Mouse (Mus musculus) MEL (cell line): ENCODE data around the gene Sell. TPM values are rescaled to one million over a fixed set of nuclear protein-coding genes. Genes with fewer than 3 reads are reported as not detected.

Experiments used
- DNase-seq: peaks from one replicate; pipeline ENCODE4 v3.0.0; 2011; ENCODE audit warnings: low read depth, low spot score
- H3K27ac ChIP-seq: 2 replicates; pipeline ENCODE4 v1.5.1; 2012; ENCODE audit warnings: low read depth, mild to moderate bottlenecking, control low read depth, low read length, moderate library complexity; ENCODE audit not compliant: control insufficient read depth
- H3K27me3 ChIP-seq, 2 experiments: fragments of 150-350 bp in 1 of 2; sonication (generic) in 1 of 2; 2 replicates each; pipeline ENCODE4 v1.6.1; 2012; ENCODE audit warnings: low read length in 2 of 2, mild to moderate bottlenecking in 2 of 2, improper control_type of control experiment in 1 of 2, moderate library complexity in 1 of 2; ENCODE audit not compliant: insufficient read depth in 2 of 2, control insufficient read depth in 1 of 2
- H3K36me3 ChIP-seq, 2 experiments: 2 replicates each; pipeline ENCODE4 v1.6.1; 2012 to 2014; ENCODE audit warnings: low read length in 2 of 2, improper control_type of control experiment in 1 of 2, inconsistent platforms in 1 of 2, mild to moderate bottlenecking in 1 of 2; ENCODE audit not compliant: insufficient read depth in 2 of 2, control insufficient read depth in 1 of 2
- H3K4me1 ChIP-seq, 2 experiments: fragments of 150-350 bp in 1 of 2; sonication (generic) in 1 of 2; 2 replicates each; pipeline ENCODE4 v1.6.1; 2012; ENCODE audit warnings: low read length in 2 of 2, improper control_type of control experiment in 1 of 2, mild to moderate bottlenecking in 1 of 2; ENCODE audit not compliant: insufficient read depth in 2 of 2, control insufficient read depth in 1 of 2
- H3K4me3 ChIP-seq, 2 experiments: fragments of 150-350 bp in 1 of 2; sonication (generic) in 1 of 2; 2 replicates each; pipeline ENCODE4 v1.5.1; 2012; ENCODE audit warnings: low read depth in 2 of 2, low read length in 2 of 2, mild to moderate bottlenecking in 2 of 2, moderate library complexity in 2 of 2, control low read depth in 1 of 2, improper control_type of control experiment in 1 of 2; ENCODE audit not compliant: control insufficient read depth in 1 of 2, insufficient read depth in 1 of 2
- H3K79me2 ChIP-seq: 2 replicates; pipeline ENCODE4 v1.6.1; 2012; ENCODE audit warnings: mild to moderate bottlenecking, low read length, moderate library complexity; ENCODE audit not compliant: control insufficient read depth, poor library complexity, insufficient read depth
- H3K9ac ChIP-seq: 2 replicates; pipeline ENCODE4 v1.6.1; 2012; ENCODE audit warnings: low read depth, mild to moderate bottlenecking, control low read depth, low read length, moderate library complexity; ENCODE audit not compliant: control insufficient read depth, poor library complexity, severe bottlenecking
- H3K9me3 ChIP-seq: fragments of 150-350 bp; sonication (generic); replicated peaks from 2 replicates; pipeline ENCODE4 v1.6.1; 2012; ENCODE audit warnings: mild to moderate bottlenecking, low read length, improper control_type of control experiment, moderate library complexity; ENCODE audit not compliant: insufficient read depth
- BHLHE40 ChIP-seq: IDR thresholded peaks from 2 replicates; pipeline ENCODE4 v1.6.1; 2012; ENCODE audit warnings: low read depth, mild to moderate bottlenecking, inconsistent platforms, low read length, improper control_type of control experiment, borderline replicate concordance
- ELF1 ChIP-seq: IDR thresholded peaks from 2 replicates; pipeline ENCODE4 v1.6.1; 2014; ENCODE audit warnings: low read depth, mild to moderate bottlenecking, inconsistent platforms, low read length, improper control_type of control experiment, moderate library complexity
- ETS1 ChIP-seq: IDR thresholded peaks from 2 replicates; pipeline ENCODE4 v1.6.1; 2012; ENCODE audit warnings: low read depth, mild to moderate bottlenecking, inconsistent platforms, low read length, improper control_type of control experiment, moderate library complexity
- GABPA ChIP-seq: IDR thresholded peaks from 2 replicates; pipeline ENCODE4 v1.6.1; 2012; ENCODE audit warnings: low read depth, mild to moderate bottlenecking, inconsistent platforms, low read length, improper control_type of control experiment, moderate library complexity
- MAFK ChIP-seq: IDR thresholded peaks from 2 replicates; pipeline ENCODE4 v1.6.1; 2011; ENCODE audit warnings: low read depth, mild to moderate bottlenecking, low read length, improper control_type of control experiment, borderline replicate concordance
- MAX ChIP-seq: IDR thresholded peaks from 2 replicates; pipeline ENCODE4 v1.6.1; 2011; ENCODE audit warnings: low read length, improper control_type of control experiment
- MYB ChIP-seq: IDR thresholded peaks from 2 replicates; pipeline ENCODE4 v1.6.1; 2011; ENCODE audit warnings: mild to moderate bottlenecking, low read depth, low read length, improper control_type of control experiment
- POLR2AphosphoS5 ChIP-seq: IDR thresholded peaks from 2 replicates; pipeline ENCODE4 v1.6.1; 2012; ENCODE audit warnings: low read depth, borderline replicate concordance, mild to moderate bottlenecking, inconsistent platforms, low read length, moderate library complexity, mixed read lengths
- UBTF ChIP-seq: IDR thresholded peaks from 2 replicates; pipeline ENCODE4 v1.6.1; 2012; ENCODE audit warnings: low read depth, mild to moderate bottlenecking, inconsistent platforms, low read length, improper control_type of control experiment, moderate library complexity, borderline replicate concordance; ENCODE audit not compliant: insufficient read depth
- USF1 ChIP-seq: IDR thresholded peaks from 2 replicates; pipeline ENCODE4 v1.6.1; 2014; ENCODE audit warnings: low read depth, mild to moderate bottlenecking, inconsistent platforms, low read length, improper control_type of control experiment, moderate library complexity
- ZC3H11A ChIP-seq: IDR thresholded peaks from 2 replicates; pipeline ENCODE4 v1.6.1; 2012; ENCODE audit warnings: low read depth, mild to moderate bottlenecking, inconsistent platforms, low read length, improper control_type of control experiment
- ZKSCAN1 ChIP-seq: IDR thresholded peaks from 2 replicates; pipeline ENCODE4 v1.6.1; 2012; ENCODE audit warnings: low read depth, mild to moderate bottlenecking, inconsistent platforms, low read length, improper control_type of control experiment, moderate library complexity
- polyA plus RNA-seq, 2 experiments: library from polyadenylated mRNA; stranded (reverse) in 1 of 2; unstranded in 1 of 2; fragments of >175 nt in 1 of 2; fragments of >200 nt in 1 of 2; gene quantifications; 2 replicates each; pipeline versions ENCODE4 v1.2.1 to v1.2.4; 2012; ENCODE audit warnings: low replicate concordance in 2 of 2, low read depth in 1 of 2; ENCODE audit not compliant: insufficient read length in 2 of 2, insufficient read depth in 1 of 2, missing spikeins in 1 of 2
- total RNA-seq: library from RNA; depleted of rRNA; stranded (reverse); fragments of 300-350 nt; gene quantifications from 2 replicates; pipeline ENCODE4 v1.2.3, GENCODE M21; 2012

The Sell gene
- total and polyA plus RNA-seq, 3 experiments, result 0.04 TPM; not detected in 2

DNA sequence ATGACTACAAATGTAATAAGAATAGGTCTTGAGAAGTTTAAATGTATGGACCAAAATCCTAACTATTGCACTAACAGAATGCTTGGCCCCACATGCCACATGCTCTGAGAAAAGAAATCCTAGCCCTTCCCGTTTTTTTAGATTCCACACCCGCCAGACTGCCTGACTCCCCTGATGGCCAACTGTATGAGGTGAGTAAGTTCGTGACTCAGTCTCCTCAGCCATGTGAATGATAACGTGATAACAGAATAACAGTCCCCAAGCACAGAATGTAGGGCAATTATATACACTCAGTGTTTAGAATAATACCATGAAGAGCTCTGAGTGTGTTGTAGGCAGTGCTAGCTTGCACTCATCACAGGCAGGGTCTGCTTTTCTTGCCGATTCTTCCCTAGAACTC lies 52.5 kb downstream of the Sell start:
- H3K27me3 ChIP-seq, result peaks cover 2% of the 10 kb centered on the region in 2 experiments; a peak in 3 of 4 replicates
- H3K36me3 ChIP-seq, result no peaks in the 10 kb centered on the region; a peak in 1 of 4 replicates
- H3K4me1 ChIP-seq, result no peaks in the 10 kb centered on the region
- no peak overlapping the region for H3K27ac ChIP-seq
- TF ChIP-seq USF1 (no peak), MAFK (no peak), ZC3H11A (no peak), ZKSCAN1 (no peak), UBTF (no peak)
- no peak for DNase-seq
- H3K79me2 ChIP-seq, result no peaks in the 10 kb centered on the region
- no peak overlapping the region for H3K4me3 ChIP-seq
- no peaks in the 10 kb centered on the region for H3K9me3 ChIP-seq
- no peak overlapping the region for H3K9ac ChIP-seq

DNA sequence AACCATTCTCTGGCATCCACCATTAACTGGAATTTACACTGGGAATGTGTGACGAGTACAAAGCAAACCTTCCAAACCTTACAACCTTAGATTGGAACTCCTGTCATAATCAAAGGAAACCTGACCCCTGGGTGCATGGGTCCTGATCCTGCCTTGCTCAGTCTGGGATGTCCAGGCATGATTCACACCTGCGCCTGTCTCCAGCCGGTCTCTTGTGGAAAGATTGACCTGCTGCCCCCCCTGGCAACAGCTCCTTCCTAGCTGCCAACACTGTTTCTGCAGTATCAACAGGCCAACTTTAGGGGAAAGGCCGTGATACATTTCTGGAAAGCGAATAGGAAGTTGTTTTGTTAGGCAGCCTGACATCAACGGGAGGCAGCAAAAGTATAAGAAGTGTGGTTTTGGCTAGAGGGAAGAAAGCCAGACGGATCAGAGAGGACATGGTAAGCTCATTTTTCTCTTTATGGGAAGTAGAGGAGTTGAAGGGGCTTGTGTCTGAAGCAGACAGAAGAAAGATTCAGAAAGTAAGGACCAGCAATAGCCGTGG lies 53.2 kb downstream of the Sell start, which contains the start of gene Selp:
Selp (plus strand) TSS at position 318 of the 547 bp plus-strand sequence.
- Histone ChIP-seq H3K27ac (no peak within 1 kb of the TSS), H3K36me3 (no peaks in the 10 kb centered on the region), H3K9me3 (no peaks in the 10 kb centered on the region), H3K79me2 (no peaks in the 10 kb centered on the region), H3K4me1 (no peaks in the 10 kb centered on the region), H3K27me3 (peaks cover 2% of the 10 kb centered on the region in 2 experiments; a peak in 3 of 4 replicates), H3K9ac (no peak within 1 kb of the TSS), H3K4me3 (no peak within 1 kb of the TSS)
- TF ChIP-seq ZC3H11A (no peak), GABPA (no peak), MAX (no peak), BHLHE40 (no peak), ETS1 (no peak)
- no peak for DNase-seq

DNA sequence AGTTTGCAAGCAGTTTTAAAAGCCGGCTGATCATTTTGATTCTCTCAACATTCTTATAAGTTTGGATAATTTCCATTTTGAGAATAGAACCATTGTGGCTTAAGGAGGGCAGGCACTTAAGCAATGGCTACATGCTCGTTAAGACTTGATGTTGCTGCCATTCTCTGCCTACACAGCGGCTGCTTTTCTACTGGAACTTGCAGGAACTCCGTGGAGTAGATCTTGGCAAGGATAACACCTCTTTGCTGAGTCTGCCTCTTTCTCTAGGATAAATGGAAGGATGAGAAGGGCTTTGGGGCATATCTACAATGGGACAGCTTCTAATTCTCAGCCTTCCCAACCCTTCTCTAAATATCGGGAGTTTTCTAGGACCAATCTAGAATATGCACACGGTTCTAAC lies 53.9 kb downstream of the Sell start:
- DNase-seq, result no peak
- H3K9me3 ChIP-seq, result no peaks in the 10 kb centered on the region
- H3K79me2 ChIP-seq, result no peaks in the 10 kb centered on the region
- H3K27ac ChIP-seq, result no peak overlapping the region
- peaks cover 2% of the 10 kb centered on the region in 2 experiments; a peak in 3 of 4 replicates for H3K27me3 ChIP-seq
- no peak for TF ChIP-seq MYB
- no peak for TF ChIP-seq ELF1
- no peak for TF ChIP-seq POLR2AphosphoS5
- TF ChIP-seq, all 39 proteins: peak for 0
- Histone ChIP-seq H3K9ac (no peak overlapping the region), H3K4me1 (no peaks in the 10 kb centered on the region), H3K4me3 (no peak overlapping the region), H3K36me3 (no peaks in the 10 kb centered on the region)
